Mouse (Mus musculus) kidney, postnatal 36 days (tissue): ENCODE measurements at regions not wholly inside any gene's neighbourhood (a gene's known extent, or its start where the extent isn't known, plus 50 kb on each side); places are given as distances from the start of the nearest gene placed in this dataset.
A peak's percentile ranks its signal among the peaks of the same experiment; 100 is the strongest.

Source experiments
- DNase-seq, 2 experiments: peaks; one replicate each; pipeline ENCODE4 v3.0.0; 2021 to 2022; ENCODE audit warnings: mixed read lengths in 2 of 2

GRCm38 (mm10) chr13:92986719-92987553 lies 142.4 kb downstream of the Mtx3 start:
- DNase-seq = peak; percentile 58 to 86

- no peak for DNase-seq
Observed at GRCm38 (mm10) chr13:92987691-92988090, 143.1 kb downstream of the Mtx3 start.

DNA sequence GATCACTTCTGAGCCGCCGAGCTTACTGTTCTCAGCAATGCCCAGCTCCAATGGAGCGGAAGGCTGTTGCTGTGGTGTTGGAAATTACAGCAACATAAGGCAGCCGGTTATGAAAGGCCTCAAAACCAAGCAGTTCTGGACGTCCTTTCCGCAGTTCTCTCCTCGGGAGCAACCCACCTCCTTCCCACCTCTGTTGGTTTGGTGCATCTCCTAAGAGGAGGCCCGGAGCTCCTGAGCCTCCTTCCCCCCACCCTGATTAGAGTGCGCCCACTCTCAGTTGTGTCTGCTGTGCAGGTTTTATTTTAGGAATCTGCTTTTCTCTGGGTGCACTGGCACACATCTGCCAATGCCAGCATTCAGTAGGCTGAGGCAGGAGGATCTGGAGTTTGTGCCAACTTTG lies 144.0 kb downstream of the Mtx3 start:
- no peak for DNase-seq

DNA sequence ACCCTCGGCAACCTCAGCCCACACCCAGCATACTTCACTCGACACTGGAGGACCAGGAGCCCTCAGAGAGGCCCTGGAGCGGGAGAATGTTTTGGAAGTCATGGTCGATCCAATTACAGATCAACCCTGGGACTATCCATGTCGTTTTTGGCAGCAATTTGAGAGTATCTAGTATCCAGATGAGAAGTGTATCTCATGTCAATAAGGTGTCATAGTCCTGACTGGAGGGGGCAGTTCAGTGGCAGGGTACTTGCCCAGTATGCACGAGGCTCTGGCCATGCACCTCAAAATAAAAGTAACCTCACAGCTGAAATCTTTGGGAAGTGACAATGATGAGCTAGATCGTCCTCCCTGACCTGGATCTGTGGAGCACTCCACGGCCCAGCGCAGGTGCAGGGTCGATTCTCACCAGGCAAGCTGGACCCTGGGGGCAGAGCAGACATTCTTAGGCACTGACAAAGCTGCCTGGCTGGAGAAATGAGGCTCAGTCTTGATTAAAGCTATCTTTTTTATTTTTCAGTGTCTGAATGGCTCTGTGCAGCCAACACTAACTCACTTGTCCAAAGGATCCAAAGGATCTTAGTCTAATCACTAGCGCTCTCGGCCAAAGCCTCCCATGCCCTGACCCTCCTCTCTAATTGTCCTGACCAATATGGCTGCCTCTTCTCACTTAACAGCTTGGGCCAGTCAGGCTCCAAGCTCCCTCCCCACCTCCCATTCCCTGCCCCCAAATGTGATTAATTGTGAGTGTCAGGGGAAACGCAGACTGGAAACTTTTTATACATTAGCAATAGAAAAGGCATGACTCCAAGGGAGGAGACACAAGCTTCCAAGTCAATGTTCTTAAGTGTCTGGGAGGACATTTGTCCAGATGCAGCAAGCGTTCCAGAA lies 146.0 kb downstream of the Mtx3 start:
- no peak for DNase-seq
